Mouse (Mus musculus) layer of hippocampus, postnatal 36 days (tissue): ENCODE results near the gene Izumo4. TPM values are rescaled to one million over a fixed set of nuclear protein-coding genes. Genes with fewer than 3 reads are reported as not detected.

Experiments used
- DNase-seq, 2 experiments: peaks; one replicate each; pipeline ENCODE4 v3.0.0; 2022
- total RNA-seq, 2 experiments: library from RNA; stranded (reverse); gene quantifications; 2 replicates each; pipeline ENCODE4 v1.2.3; 2021

Izumo4 gene
- total RNA-seq, 2 experiments from 2014 or later = 49.7 to 57.0 TPM

- DNase-seq = no peak
Observed at GRCm38 (mm10) chr10:80669737-80670485, 32.1 kb upstream of the Izumo4 start.

- DNase-seq = no peak
Observed at GRCm38 (mm10) chr10:80670531-80670930, 31.5 kb upstream of the Izumo4 start.

- DNase-seq = no peak
Observed at GRCm38 (mm10) chr10:80671251-80671650, 30.7 kb upstream of the Izumo4 start.

- DNase-seq = no peak
Observed at GRCm38 (mm10) chr10:80671936-80672690, 29.9 kb upstream of the Izumo4 start.

- DNase-seq = no peak
Observed at GRCm38 (mm10) chr10:80673690-80674089, 28.3 kb upstream of the Izumo4 start.

GRCm38 (mm10) chr10:80674161-80674711 lies 27.7 kb upstream of the Izumo4 start:
- DNase-seq = no peak

- DNase-seq = no peak
Observed at GRCm38 (mm10) chr10:80674851-80675404, 27.1 kb upstream of the Izumo4 start.

GRCm38 (mm10) chr10:80675405-80676197 lies 26.4 kb upstream of the Izumo4 start:
- DNase-seq = peak in 1 of 2 experiments; percentile 48

GRCm38 (mm10) chr10:80676198-80676928 lies 25.6 kb upstream of the Izumo4 start:
- DNase-seq = peak; percentile 99

GRCm38 (mm10) chr10:80677128-80677875 lies 24.7 kb upstream of the Izumo4 start:
- DNase-seq = no peak

GRCm38 (mm10) chr10:80677942-80678436 lies 24.0 kb upstream of the Izumo4 start, which contains the start of gene Mknk2:
Mknk2 (minus strand) TSS chr10:80678112.
- DNase-seq = peak; percentile 81 to 83

- DNase-seq = no peak
Observed at GRCm38 (mm10) chr10:80678601-80679377, 23.2 kb upstream of the Izumo4 start.

- DNase-seq = no peak
Observed at GRCm38 (mm10) chr10:80679556-80680259, 22.3 kb upstream of the Izumo4 start.

- no peak for DNase-seq
Observed at GRCm38 (mm10) chr10:80680260-80680696, 21.7 kb upstream of the Izumo4 start.

- DNase-seq = no peak
Observed at GRCm38 (mm10) chr10:80682003-80682402, 20.0 kb upstream of the Izumo4 start.

GRCm38 (mm10) chr10:80683647-80684046 lies 18.3 kb upstream of the Izumo4 start:
- DNase-seq = no peak

GRCm38 (mm10) chr10:80684214-80684613 lies 17.8 kb upstream of the Izumo4 start:
- no peak for DNase-seq

- DNase-seq = no peak
Observed at GRCm38 (mm10) chr10:80684984-80685383, 17.0 kb upstream of the Izumo4 start.

- DNase-seq = no peak
Observed at GRCm38 (mm10) chr10:80686617-80687016, 15.4 kb upstream of the Izumo4 start.
